ENCODE assay signal across 8 mouse cellular contexts in the genomic region with DNA sequence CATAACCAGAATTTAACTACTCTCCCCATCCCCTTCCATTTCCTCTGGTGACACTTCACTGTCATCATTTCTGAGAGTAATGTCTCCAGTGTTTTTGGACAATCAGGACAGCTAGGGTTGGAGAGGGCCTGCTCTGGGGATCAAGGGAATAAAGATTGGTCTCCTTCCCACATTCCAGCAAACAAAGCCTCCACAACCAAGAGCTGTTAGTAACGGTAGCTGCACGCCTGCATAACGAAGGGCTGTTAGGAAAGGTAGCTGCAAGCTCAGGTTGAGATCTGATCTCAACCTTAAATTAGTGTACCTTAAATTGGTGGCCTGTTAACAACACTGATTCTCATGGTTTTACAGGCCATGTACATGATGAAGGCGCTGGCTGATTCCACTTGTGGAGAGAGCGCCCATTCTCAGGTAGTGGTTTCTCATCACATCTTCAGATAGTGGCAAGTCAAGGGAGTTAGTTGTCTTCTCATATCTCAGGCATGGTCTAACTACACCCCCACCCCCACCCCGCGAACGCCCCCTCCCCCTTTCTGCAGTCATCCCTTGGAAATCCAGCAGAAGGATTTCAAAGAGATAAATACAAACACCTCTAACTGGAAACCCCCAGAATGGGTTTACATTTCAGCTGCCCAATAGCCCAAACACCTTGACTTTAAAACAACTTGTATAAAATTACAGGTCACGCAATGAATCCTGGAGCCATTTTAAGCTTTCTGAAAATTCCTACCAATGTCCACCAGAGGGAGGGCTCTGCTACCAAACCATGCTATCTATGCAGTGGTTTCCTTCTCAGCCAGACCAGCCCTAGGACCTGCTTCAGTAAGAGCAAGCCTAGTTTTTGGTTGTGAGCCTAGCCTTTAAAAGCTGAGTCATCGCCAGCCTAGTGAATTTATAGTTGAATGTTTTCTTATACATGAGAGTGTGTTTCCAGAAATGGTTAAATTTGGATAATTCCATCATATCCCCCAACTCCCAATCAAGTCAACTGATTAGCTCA. TPM values are rescaled to one million over a fixed set of nuclear protein-coding genes. Genes with fewer than 3 reads are reported as not detected.
A peak's percentile ranks its signal among the peaks of the same experiment; 100 is the strongest.
DNase-seq lines count a peak whose midpoint lies in the region; ATAC-seq and TF ChIP-seq lines count a peak whose summit lies in the region.

No protein-coding gene starts in this region.

- no peaks in the 10 kb centered on the region for H3K27me3 ChIP-seq in liver, embryonic 14.5 days (ENCODE audit: control insufficient read depth, insufficient read depth, low read length)

- no peak overlapping the region for H3K4me2 ChIP-seq in liver, embryonic 14.5 days (ENCODE audit: low read depth)

- H3K9ac ChIP-seq in liver, embryonic 14.5 days (replicated peaks), result no peak overlapping the region

- peak; percentile 52 for ATAC-seq in inflammation-experienced regulatory T-cells, adult 6 months
- no peak for ATAC-seq in liver, embryonic 14.5 days (ENCODE audit: insufficient read depth)

- H3K9me3 ChIP-seq in liver, embryonic 14.5 days (ENCODE audit: control insufficient read depth, low read length), result no peaks in the 10 kb centered on the region

- H3K4me1 ChIP-seq in liver, embryonic 14.5 days (replicated peaks; ENCODE audit: control insufficient read depth in 2 of 2, insufficient read depth in 2 of 2, low read length in 1 of 2), result no peaks in the 10 kb centered on the region

- peaks cover 5% of the 10 kb centered on the region for H3K36me3 ChIP-seq in liver, embryonic 14.5 days (replicated peaks; ENCODE audit: control insufficient read depth, insufficient read depth, low read depth)

- no peak for TF ChIP-seq EP300 in liver, embryonic 14.5 days (IDR thresholded peaks at IDR 0.05; ENCODE audit: low read depth)

- peak; percentile 51 for TF ChIP-seq CTCF in liver, embryonic 14.5 days (IDR thresholded peaks at IDR 0.05; ENCODE audit: low read depth)

- peak; percentile 26 for DNase-seq in layer of hippocampus, adult 11-12 months (ENCODE audit: low spot score)
- DNase-seq in layer of hippocampus, postnatal 25 days (ENCODE audit: extremely low spot score in 1 of 2, low spot score in 1 of 2), result no peak
- DNase-seq in MEL-GATA-1-ER (ENCODE audit: extremely low read depth, low read depth), result peak; percentile 46
- peak; percentile 76 for DNase-seq in embryo, embryonic 10.5 days (ENCODE audit: low spot score)
- DNase-seq in liver, embryonic 14.5 days (ENCODE audit: low read depth in 3 of 3, low spot score in 3 of 3), result no peak
- DNase-seq in right cerebral cortex, postnatal 10 days (ENCODE audit: low spot score in 2 of 2), result peak; percentile 64 to 69
- DNase-seq in ovary, postnatal 36 days (ENCODE audit: low spot score), result no peak

- H3K4me3 ChIP-seq in liver, embryonic 14.5 days (ENCODE audit: insufficient read depth in 1 of 2, low read depth in 2 of 2, low read length in 2 of 2), result no peak overlapping the region

- H3K27ac ChIP-seq in liver, embryonic 14.5 days, result no peak overlapping the region

- WGBS in liver, embryonic 14.5 days (ENCODE audit: insufficient replicate concordance), result 72% methylated on average over 10 of the region's 10 CpGs

RNA-seq across cellular contexts. Expression of gene Fam76b, which starts 21.3 kb away (rescaled TPM):
- 10 to 100 TPM; 15.7 to 21.8 TPM for total RNA-seq in layer of hippocampus, postnatal 25 days (2021)
- polyA plus RNA-seq in inflammation-experienced regulatory T-cells, adult 6 months (2017; shearing (Covaris generic)), result 10 to 100 TPM; 14.3 to 20.9 (median 14.6) TPM
- polyA plus RNA-seq in liver, embryonic 14.5 days (2012; rRNA removed), result 9.0 and 11.7 TPM in 2 replicates
- 8.5 and 8.9 TPM in 2 replicates for polyA plus RNA-seq in liver, embryonic 14.5 days (2014; fragmentation: Nextera tagmentation; extraction: Ambion mirVana)

RNA-seq across cellular contexts. Expression of gene Cep57, which starts 21.9 kb away (rescaled TPM):
- total RNA-seq in layer of hippocampus, postnatal 25 days (2021), result 10 to 100 TPM; 15.6 to 21.2 TPM
- 10 to 100 TPM; 42.7 to 62.0 (median 49.0) TPM for polyA plus RNA-seq in inflammation-experienced regulatory T-cells, adult 6 months (2017; shearing (Covaris generic))
- 14.6 and 26.2 TPM in 2 replicates for polyA plus RNA-seq in liver, embryonic 14.5 days (2012; rRNA removed)
- 34.5 and 37.2 TPM in 2 replicates for polyA plus RNA-seq in liver, embryonic 14.5 days (2014; fragmentation: Nextera tagmentation; extraction: Ambion mirVana)

Comparison
In these comparisons a context has a peak if more than half of its experiments do, and no peak if none do; other contexts are left out.
1. DNase-seq: peak in layer of hippocampus, adult 11-12 months (single experiment), MEL-GATA-1-ER (single experiment), embryo, embryonic 10.5 days (single experiment) and right cerebral cortex, postnatal 10 days (2 of 2); none in layer of hippocampus, postnatal 25 days (0 of 2), liver, embryonic 14.5 days (0 of 3) and ovary, postnatal 36 days (single experiment).